Mouse (Mus musculus): ENCODE measurements around the gene Igdcc3. TPM values are rescaled to one million over a fixed set of nuclear protein-coding genes. Genes with fewer than 3 reads are reported as not detected.

Igdcc3 gene
- polyA plus RNA-seq, 1 experiment, result not detected

- WGBS, result 81% methylated on average over 1 of the region's 1 CpGs
- Histone ChIP-seq H3K4me1 (ENCODE audit: control insufficient read depth, insufficient read depth, low read length) (no peaks in the 10 kb centered on the region), H3K27ac (ENCODE audit: control insufficient read depth, insufficient read depth, low read depth, low read length, poor library complexity) (no peak overlapping the region), H3K4me3 (replicated peaks; ENCODE audit: control insufficient read depth, low read depth, low read length) (no peak overlapping the region)
- TF ChIP-seq POLR2A (IDR thresholded peaks at IDR 0.05; ENCODE audit: borderline replicate concordance, control insufficient read depth, low read depth, low read length) (no peak), CTCF (IDR thresholded peaks at IDR 0.05; ENCODE audit: control insufficient read depth, insufficient read depth, low read length) (no peak)
Observed at GRCm38 (mm10) chr9:65107893-65108292, 33.1 kb upstream of the Igdcc3 start.

- Histone ChIP-seq H3K4me3 (replicated peaks; ENCODE audit: control insufficient read depth, low read depth, low read length) (no peak overlapping the region), H3K4me1 (ENCODE audit: control insufficient read depth, insufficient read depth, low read length) (no peaks in the 10 kb centered on the region), H3K27ac (ENCODE audit: control insufficient read depth, insufficient read depth, low read depth, low read length, poor library complexity) (no peak overlapping the region)
- TF ChIP-seq CTCF (IDR thresholded peaks at IDR 0.05; ENCODE audit: control insufficient read depth, insufficient read depth, low read length), result no peak
- TF ChIP-seq POLR2A (IDR thresholded peaks at IDR 0.05; ENCODE audit: borderline replicate concordance, control insufficient read depth, low read depth, low read length), result no peak
- WGBS, result 47% methylated on average over 24 of the region's 24 CpGs
Observed at GRCm38 (mm10) chr9:65109132-65110072, 31.6 kb upstream of the Igdcc3 start.

GRCm38 (mm10) chr9:65111698-65112097 is 29.3 kb upstream of the Igdcc3 start:
- no peak for TF ChIP-seq POLR2A (IDR thresholded peaks at IDR 0.05; ENCODE audit: borderline replicate concordance, control insufficient read depth, low read depth, low read length)
- no peak for TF ChIP-seq CTCF (IDR thresholded peaks at IDR 0.05; ENCODE audit: control insufficient read depth, insufficient read depth, low read length)
- H3K4me3 ChIP-seq (replicated peaks; ENCODE audit: control insufficient read depth, low read depth, low read length), result no peak overlapping the region
- no peaks in the 10 kb centered on the region for H3K4me1 ChIP-seq (ENCODE audit: control insufficient read depth, insufficient read depth, low read length)
- 79% methylated on average over 5 of the region's 5 CpGs for WGBS
- no peak overlapping the region for H3K27ac ChIP-seq (ENCODE audit: control insufficient read depth, insufficient read depth, low read depth, low read length, poor library complexity)

- Histone ChIP-seq H3K4me1 (ENCODE audit: control insufficient read depth, insufficient read depth, low read length) (no peaks in the 10 kb centered on the region; the same call in 1 of the 2 replicates), H3K4me3 (replicated peaks; ENCODE audit: control insufficient read depth, low read depth, low read length) (no peak overlapping the region), H3K27ac (ENCODE audit: control insufficient read depth, insufficient read depth, low read depth, low read length, poor library complexity) (no peak overlapping the region)
- 73% methylated on average over 2 of the region's 2 CpGs for WGBS
- TF ChIP-seq CTCF (IDR thresholded peaks at IDR 0.05; ENCODE audit: control insufficient read depth, insufficient read depth, low read length) (no peak), POLR2A (IDR thresholded peaks at IDR 0.05; ENCODE audit: borderline replicate concordance, control insufficient read depth, low read depth, low read length) (no peak)
Observed at GRCm38 (mm10) chr9:65113694-65114093, 27.3 kb upstream of the Igdcc3 start.

- TF ChIP-seq POLR2A (IDR thresholded peaks at IDR 0.05; ENCODE audit: borderline replicate concordance, control insufficient read depth, low read depth, low read length), result no peak
- no peak for TF ChIP-seq CTCF (IDR thresholded peaks at IDR 0.05; ENCODE audit: control insufficient read depth, insufficient read depth, low read length)
- H3K4me3 ChIP-seq (replicated peaks; ENCODE audit: control insufficient read depth, low read depth, low read length), result no peak overlapping the region
- H3K4me1 ChIP-seq (ENCODE audit: control insufficient read depth, insufficient read depth, low read length), result no peaks in the 10 kb centered on the region; the same call in 1 of the 2 replicates
- 74% methylated on average over 2 of the region's 2 CpGs for WGBS
- H3K27ac ChIP-seq (ENCODE audit: control insufficient read depth, insufficient read depth, low read depth, low read length, poor library complexity), result no peak overlapping the region
Observed at GRCm38 (mm10) chr9:65115891-65116290, 25.1 kb upstream of the Igdcc3 start.

GRCm38 (mm10) chr9:65117516-65117915 is 23.5 kb upstream of the Igdcc3 start:
- TF ChIP-seq CTCF (IDR thresholded peaks at IDR 0.05; ENCODE audit: control insufficient read depth, insufficient read depth, low read length), result no peak
- TF ChIP-seq POLR2A (IDR thresholded peaks at IDR 0.05; ENCODE audit: borderline replicate concordance, control insufficient read depth, low read depth, low read length), result no peak
- WGBS, result 46% methylated on average over 2 of the region's 2 CpGs
- H3K27ac ChIP-seq (ENCODE audit: control insufficient read depth, insufficient read depth, low read depth, low read length, poor library complexity), result no peak overlapping the region
- no peak overlapping the region for H3K4me3 ChIP-seq (replicated peaks; ENCODE audit: control insufficient read depth, low read depth, low read length)
- no peaks in the 10 kb centered on the region; the same call in 1 of the 2 replicates for H3K4me1 ChIP-seq (ENCODE audit: control insufficient read depth, insufficient read depth, low read length)

- TF ChIP-seq POLR2A (IDR thresholded peaks at IDR 0.05; ENCODE audit: borderline replicate concordance, control insufficient read depth, low read depth, low read length) (no peak), CTCF (IDR thresholded peaks at IDR 0.05; ENCODE audit: control insufficient read depth, insufficient read depth, low read length) (peak; percentile 82)
- no peaks in the 10 kb centered on the region; the same call in 1 of the 2 replicates for H3K4me1 ChIP-seq (ENCODE audit: control insufficient read depth, insufficient read depth, low read length)
- WGBS, result 7% methylated on average over 3 of the region's 3 CpGs
- H3K27ac ChIP-seq (ENCODE audit: control insufficient read depth, insufficient read depth, low read depth, low read length, poor library complexity), result no peak overlapping the region
- no peak overlapping the region for H3K4me3 ChIP-seq (replicated peaks; ENCODE audit: control insufficient read depth, low read depth, low read length)
Observed at GRCm38 (mm10) chr9:65120935-65121334, 20.1 kb upstream of the Igdcc3 start.

- Histone ChIP-seq H3K4me3 (replicated peaks; ENCODE audit: control insufficient read depth, low read depth, low read length) (no peak overlapping the region), H3K27ac (ENCODE audit: control insufficient read depth, insufficient read depth, low read depth, low read length, poor library complexity) (no peak overlapping the region), H3K4me1 (ENCODE audit: control insufficient read depth, insufficient read depth, low read length) (no peaks in the 10 kb centered on the region; the same call in 1 of the 2 replicates)
- 60% methylated on average over 18 of the region's 18 CpGs for WGBS
- TF ChIP-seq CTCF (IDR thresholded peaks at IDR 0.05; ENCODE audit: control insufficient read depth, insufficient read depth, low read length), result no peak
- TF ChIP-seq POLR2A (IDR thresholded peaks at IDR 0.05; ENCODE audit: borderline replicate concordance, control insufficient read depth, low read depth, low read length), result no peak
Observed at GRCm38 (mm10) chr9:65122545-65122944, 18.4 kb upstream of the Igdcc3 start.
